Mouse (Mus musculus): ENCODE results near the gene Sfxn2. TPM values are rescaled to one million over a fixed set of nuclear protein-coding genes. Genes with fewer than 3 reads are reported as not detected.
A peak's percentile ranks its signal among the peaks of the same experiment; 100 is the strongest.

The Sfxn2 gene
- 11.8 and 12.6 TPM in 2 replicates for polyA plus RNA-seq (2012; rRNA removed)

DNA sequence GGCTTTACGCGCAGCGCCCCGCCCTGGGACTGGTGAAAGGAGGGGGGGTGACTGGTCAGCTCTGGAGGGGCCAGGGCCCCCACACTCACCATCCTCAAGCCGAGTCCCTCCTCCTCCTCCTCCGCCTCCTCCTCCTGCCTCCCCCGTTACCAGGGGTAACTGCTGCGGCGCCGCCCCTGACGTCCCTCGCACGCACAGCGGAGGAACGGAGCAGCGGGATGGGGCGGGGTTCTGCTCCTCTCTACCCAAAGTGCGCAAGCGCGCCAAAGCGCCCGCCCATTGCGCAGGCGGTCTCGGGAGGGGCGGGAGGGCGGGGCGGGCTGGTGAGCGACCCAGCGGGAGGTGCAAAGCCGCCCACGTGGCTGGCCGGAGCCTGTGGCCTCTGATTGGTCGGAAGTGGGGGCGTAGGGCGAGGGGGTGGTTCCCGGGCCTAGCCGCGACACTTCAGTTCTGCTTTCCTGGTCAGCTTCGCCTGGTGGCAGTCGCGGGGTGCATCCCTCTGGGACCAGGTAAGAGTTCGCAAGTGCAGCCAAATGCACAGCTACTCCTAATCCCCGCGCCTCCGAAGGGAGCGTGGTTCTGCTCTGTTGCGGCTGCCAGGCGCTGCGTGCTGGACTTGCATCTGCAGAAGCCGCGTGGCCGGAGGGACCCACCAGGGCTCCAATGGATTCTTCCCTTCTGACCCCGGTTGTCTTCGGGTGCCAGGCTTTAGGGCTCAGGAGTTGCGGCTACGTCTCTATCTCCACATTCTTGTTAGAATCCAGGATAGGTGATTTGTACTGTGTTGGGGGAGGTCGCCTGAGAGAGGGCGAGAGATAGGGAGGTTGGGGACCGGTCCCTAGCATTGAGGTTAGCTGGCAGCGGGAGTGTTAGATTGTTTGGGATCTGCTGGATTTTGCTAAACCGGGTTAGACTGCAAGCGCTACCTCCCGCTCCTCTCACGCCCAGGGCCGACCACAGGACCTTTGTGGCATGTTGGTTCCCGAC is at the start of gene Sfxn2, which contains the start of gene Arl3:
Gene Sfxn2 (plus strand): TSS at position 415 of the 987 bp plus-strand sequence.
Gene Arl3 (minus strand): TSS at position 248 of the 987 bp plus-strand sequence.
- DNase-seq (ENCODE audit: low read depth) = peak; percentile 99
- TF ChIP-seq CTCF (IDR thresholded peaks at IDR 0.05; ENCODE audit: borderline replicate concordance, extremely low read depth, insufficient read depth, insufficient read length) = no peak
- TF ChIP-seq POLR2A (IDR thresholded peaks at IDR 0.05; ENCODE audit: borderline replicate concordance, extremely low read depth, insufficient read depth, insufficient read length, poor library complexity, severe bottlenecking) = peak; percentile 68; the same call in 1 of the 2 replicates

DNA sequence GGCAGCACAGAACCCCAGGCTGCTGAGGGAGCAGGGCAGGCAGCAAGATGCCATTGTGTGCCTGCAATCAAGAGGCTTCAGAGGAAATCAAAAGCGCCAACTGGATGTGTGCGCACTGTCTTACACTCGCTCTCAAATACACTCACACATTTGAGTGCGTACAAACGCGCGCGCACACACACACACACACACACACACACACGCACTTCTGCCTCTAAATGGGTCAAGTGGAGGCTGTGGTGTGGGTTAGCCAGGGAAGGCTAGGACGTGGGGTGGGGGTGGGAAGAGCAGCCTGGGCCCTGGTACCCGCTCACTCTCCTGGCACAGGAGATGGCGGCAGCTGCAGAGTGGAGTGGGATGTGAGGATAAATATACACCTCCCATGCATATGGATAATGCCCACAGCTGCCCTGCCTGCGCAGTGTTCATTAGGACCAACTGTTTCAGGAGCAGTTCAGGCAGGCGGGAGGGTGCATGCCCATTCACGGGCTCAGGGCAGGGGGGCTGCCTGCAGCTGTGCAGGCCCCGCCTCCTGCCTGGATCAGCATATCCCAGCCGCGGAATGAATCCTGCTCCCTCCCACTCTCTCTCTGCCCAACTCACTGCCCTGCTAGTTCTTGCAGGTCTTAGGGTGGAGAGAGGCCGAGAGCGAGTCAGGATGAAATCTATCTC is 49.5 kb upstream of the Sfxn2 start:
- TF ChIP-seq POLR2A (IDR thresholded peaks at IDR 0.05; ENCODE audit: borderline replicate concordance, extremely low read depth, insufficient read depth, insufficient read length, poor library complexity, severe bottlenecking) (no peak), CTCF (IDR thresholded peaks at IDR 0.05; ENCODE audit: borderline replicate concordance, extremely low read depth, insufficient read depth, insufficient read length) (no peak)
- DNase-seq (ENCODE audit: low read depth) = peak; percentile 97

DNA sequence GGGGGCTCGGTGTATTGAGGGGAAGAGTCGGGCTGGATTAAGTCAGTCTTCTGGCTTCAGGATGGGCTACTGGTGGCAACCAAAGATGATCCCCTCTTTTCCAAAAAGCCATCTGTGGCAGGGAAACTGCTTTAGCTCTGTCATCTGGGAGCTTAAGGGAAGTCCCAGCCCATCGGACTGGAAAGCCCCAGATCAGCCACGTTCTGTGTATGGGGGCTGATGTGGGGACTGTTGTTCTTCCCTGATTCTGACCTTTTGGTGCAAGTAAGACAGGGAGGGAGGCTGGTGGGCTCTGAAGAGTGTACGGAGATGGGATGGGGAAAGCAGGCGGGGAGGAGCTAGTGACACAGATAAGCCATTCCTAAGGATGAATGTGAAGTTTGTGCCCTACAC is 49.0 kb upstream of the Sfxn2 start:
- no peak for DNase-seq (ENCODE audit: low read depth)
- TF ChIP-seq POLR2A (IDR thresholded peaks at IDR 0.05; ENCODE audit: borderline replicate concordance, extremely low read depth, insufficient read depth, insufficient read length, poor library complexity, severe bottlenecking) (no peak), CTCF (IDR thresholded peaks at IDR 0.05; ENCODE audit: borderline replicate concordance, extremely low read depth, insufficient read depth, insufficient read length) (no peak)

- DNase-seq (ENCODE audit: low read depth) = peak; percentile 52
- TF ChIP-seq CTCF (IDR thresholded peaks at IDR 0.05; ENCODE audit: borderline replicate concordance, extremely low read depth, insufficient read depth, insufficient read length) = no peak
- no peak for TF ChIP-seq POLR2A (IDR thresholded peaks at IDR 0.05; ENCODE audit: borderline replicate concordance, extremely low read depth, insufficient read depth, insufficient read length, poor library complexity, severe bottlenecking)
These were observed 48.4 kb upstream of the Sfxn2 start for GRCm38 (mm10) chr19:46524601-46525321.

GRCm38 (mm10) chr19:46525691-46526631 is 47.2 kb upstream of the Sfxn2 start:
- DNase-seq (ENCODE audit: low read depth) = peak; percentile 89
- no peak for TF ChIP-seq POLR2A (IDR thresholded peaks at IDR 0.05; ENCODE audit: borderline replicate concordance, extremely low read depth, insufficient read depth, insufficient read length, poor library complexity, severe bottlenecking)
- TF ChIP-seq CTCF (IDR thresholded peaks at IDR 0.05; ENCODE audit: borderline replicate concordance, extremely low read depth, insufficient read depth, insufficient read length) = no peak

DNA sequence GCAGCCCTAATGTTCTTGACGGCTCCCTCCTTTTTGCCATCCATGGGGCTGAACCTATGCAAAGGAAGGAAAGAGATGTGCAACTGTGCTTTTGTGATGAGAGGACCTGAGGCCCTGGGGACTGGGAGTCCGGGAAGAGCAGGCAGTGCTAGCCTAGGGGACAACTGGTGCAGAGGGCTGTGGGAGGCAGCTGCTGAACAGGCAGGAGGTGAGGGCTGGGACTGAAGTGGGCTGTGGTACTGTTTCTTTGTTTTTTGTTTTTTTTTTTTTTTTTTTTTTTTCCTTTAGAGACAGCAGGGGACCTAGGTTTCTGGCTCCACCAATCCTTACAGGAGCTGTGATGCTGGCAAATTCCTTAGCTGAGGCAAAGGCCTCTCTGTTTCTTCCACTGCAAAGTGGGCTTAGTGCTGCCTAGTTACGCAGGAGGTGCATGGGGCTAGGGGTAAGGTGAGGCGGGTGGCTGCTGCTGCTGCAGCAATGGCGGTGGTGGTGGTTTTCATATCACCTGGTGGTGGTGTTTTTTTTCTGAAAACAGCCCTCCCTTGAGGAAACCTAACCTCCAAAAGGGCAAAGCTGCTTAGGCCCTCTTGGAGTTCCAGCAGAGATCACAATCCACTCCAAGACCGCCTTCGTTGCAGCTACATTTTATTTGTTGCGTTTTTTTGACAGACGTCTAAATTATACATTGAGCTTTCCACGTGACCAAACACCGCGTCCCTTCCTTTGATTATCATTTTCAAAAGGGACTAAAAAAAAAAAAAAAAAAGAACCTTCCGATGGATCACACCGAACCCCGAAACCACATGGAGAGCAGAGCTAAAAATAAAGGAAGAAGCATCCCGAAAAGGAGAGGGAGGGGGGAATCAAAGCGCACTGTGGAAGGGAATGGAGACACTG is 45.3 kb upstream of the Sfxn2 start:
- TF ChIP-seq CTCF (IDR thresholded peaks at IDR 0.05; ENCODE audit: borderline replicate concordance, extremely low read depth, insufficient read depth, insufficient read length) (no peak), POLR2A (IDR thresholded peaks at IDR 0.05; ENCODE audit: borderline replicate concordance, extremely low read depth, insufficient read depth, insufficient read length, poor library complexity, severe bottlenecking) (no peak)

DNA sequence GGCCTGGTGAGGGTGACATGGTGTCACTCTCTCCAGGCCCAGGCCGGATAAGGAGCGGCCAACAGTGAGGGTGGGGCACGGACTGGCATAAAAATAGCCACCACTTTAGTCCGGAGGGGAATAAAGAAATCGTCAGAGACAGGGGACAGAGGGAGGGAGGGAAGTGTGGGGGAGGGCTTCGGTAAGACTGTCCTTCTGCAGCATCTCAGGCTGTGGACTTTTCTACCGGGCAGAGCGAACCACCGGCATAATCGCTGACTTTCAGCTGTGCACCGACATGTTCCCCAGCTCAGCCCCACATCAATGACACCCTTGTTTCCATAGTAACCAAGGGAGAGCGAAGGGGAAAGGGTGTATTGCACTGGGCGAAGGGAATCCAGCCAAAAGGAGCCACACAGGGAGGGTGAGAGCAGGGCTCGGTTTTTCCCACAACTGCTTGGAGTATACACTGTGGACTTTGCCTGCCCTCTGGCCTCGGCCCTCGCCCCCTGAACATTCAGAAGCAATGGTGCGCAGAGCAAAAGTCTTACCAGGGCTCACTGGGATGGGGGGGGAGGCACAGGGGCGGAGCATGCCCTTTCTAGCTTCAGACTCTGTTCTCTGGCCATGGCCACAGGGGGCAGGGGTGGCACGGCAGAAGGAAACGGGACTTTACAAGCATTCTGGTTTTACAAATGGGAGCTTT is 44.5 kb upstream of the Sfxn2 start:
- peak; percentile 92 for DNase-seq (ENCODE audit: low read depth)
- TF ChIP-seq POLR2A (IDR thresholded peaks at IDR 0.05; ENCODE audit: borderline replicate concordance, extremely low read depth, insufficient read depth, insufficient read length, poor library complexity, severe bottlenecking) = no peak
- TF ChIP-seq CTCF (IDR thresholded peaks at IDR 0.05; ENCODE audit: borderline replicate concordance, extremely low read depth, insufficient read depth, insufficient read length) = peak; percentile 12; the same call in 1 of the 2 replicates

More for the DNA sequence above, 45.3 kb upstream of the Sfxn2 start:
- peak; percentile 54 for DNase-seq (ENCODE audit: low read depth)

DNA sequence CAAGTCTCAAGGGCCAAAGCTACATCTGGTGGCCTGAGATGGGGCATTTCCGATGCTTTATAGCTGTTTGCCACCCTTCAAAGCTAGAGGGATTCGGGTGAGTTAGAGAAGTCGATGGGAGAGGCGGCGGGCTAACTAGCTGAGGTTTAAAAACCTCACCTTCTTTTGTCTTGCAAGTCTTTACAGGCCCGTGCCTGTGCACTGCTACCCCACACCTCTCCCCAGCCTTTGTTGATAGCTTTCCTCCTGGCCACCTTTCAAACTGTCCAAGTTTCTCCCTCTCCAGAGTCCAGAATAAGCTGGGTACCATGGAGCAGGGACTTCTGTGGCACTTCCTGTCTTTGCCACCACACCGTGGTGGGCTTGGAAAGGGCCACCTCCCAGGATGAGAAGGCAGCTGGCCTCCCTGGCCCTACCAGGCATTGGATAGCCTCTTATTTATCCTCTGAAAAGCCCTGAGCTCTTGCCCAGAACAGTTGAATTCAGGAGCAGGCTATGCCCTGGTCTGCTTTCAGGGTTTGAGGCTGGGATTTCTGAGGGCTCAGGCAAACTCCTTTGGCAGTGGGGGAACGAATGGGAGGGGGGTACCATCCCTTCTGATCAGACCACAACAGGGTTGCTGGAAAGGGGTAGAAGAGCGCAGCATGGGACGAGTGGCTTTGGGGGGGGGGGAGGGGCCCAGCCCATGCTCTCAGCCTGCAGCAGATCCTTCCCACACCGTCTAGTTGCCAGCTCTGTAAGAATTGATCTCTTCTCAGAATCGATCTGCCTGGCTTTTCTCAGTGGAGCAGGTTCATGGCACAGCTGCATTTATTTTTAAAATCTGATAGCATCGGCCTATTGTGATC is 43.3 kb upstream of the Sfxn2 start:
- peak; percentile 75 for DNase-seq (ENCODE audit: low read depth)
- no peak for TF ChIP-seq POLR2A (IDR thresholded peaks at IDR 0.05; ENCODE audit: borderline replicate concordance, extremely low read depth, insufficient read depth, insufficient read length, poor library complexity, severe bottlenecking)
- TF ChIP-seq CTCF (IDR thresholded peaks at IDR 0.05; ENCODE audit: borderline replicate concordance, extremely low read depth, insufficient read depth, insufficient read length) = no peak
